Mouse (Mus musculus) ES-Bruce4 (cell line): Measurements from ENCODE around the gene Krtap4-9.
"Not testable (repeated sequence)": the region's sequence is repeated elsewhere in the genome, so short reads cannot be mapped to it uniquely, and the experiment has no call there.

Source experiments
- CTCF ChIP-seq: IDR thresholded peaks from one replicate; pipeline ENCODE4 v1.8.1; 2011; ENCODE audit warnings: low read depth, low read length
- POLR2A ChIP-seq: IDR thresholded peaks from one replicate; pipeline ENCODE4 v1.8.1; 2011; ENCODE audit warnings: low read length; ENCODE audit not compliant: insufficient read depth

GRCm38 (mm10) chr11:99815566-99815965, 30.6 kb downstream of the Krtap4-9 start, which contains the start of gene Gm11564:
- TF ChIP-seq POLR2A, CTCF: not testable (repeated sequence)
